Mouse (Mus musculus) ES-E14 (cell line): ENCODE results near the gene Cptp.

ENCODE experiments used
- HCFC1 ChIP-seq: IDR thresholded peaks from 2 replicates; pipeline ENCODE4 v1.6.1; 2012; ENCODE audit warnings: low read length, inconsistent platforms, borderline replicate concordance; ENCODE audit not compliant: insufficient read depth
- ZNF384 ChIP-seq: IDR thresholded peaks from 2 replicates; pipeline ENCODE4 v1.6.1; 2012; ENCODE audit warnings: low read depth, low read length, inconsistent platforms

DNA sequence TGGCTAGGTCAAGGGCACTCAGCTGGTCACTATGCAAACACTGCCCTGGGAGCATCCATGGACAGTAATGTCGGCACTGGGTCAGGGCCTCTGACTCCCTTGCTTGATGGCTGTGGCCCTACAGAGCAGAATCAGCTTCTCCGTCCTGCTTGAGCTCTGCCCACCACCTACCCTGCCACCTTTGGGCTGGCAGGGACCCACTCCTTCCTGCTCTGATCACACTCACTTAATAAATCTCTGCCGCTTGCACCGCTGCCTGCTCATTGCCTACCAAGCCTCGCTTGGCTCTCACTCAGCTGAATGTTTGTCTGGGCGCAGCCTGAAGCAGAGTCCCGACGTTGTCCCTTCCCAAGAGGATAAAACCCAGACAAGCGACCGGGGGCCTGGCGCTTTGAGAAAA lies 37.8 kb upstream of the Cptp start:
- TF ChIP-seq HCFC1, result no peak
- TF ChIP-seq ZNF384, result no peak
